Mouse (Mus musculus) ovary, postnatal 10 days (tissue): ENCODE measurements around the gene Ctnnd2.
"Not testable (repeated sequence)": the region's sequence is repeated elsewhere in the genome, so short reads cannot be mapped to it uniquely, and the experiment has no call there.

ENCODE experiments used
- DNase-seq: peaks from one replicate; pipeline ENCODE4 v3.0.0; 2022; ENCODE audit warnings: low spot score

The Ctnnd2 gene

GRCm38 (mm10) chr15:30172391-30173281 lies at the start of gene Ctnnd2:
Gene Ctnnd2, plus strand, starts transcription at chr15:30172593.
- DNase-seq, result peak; percentile 7

GRCm38 (mm10) chr15:30130705-30131104 lies 41.7 kb upstream of the Ctnnd2 start:
- no peak for DNase-seq

GRCm38 (mm10) chr15:30139626-30140025 lies 32.8 kb upstream of the Ctnnd2 start:
- not testable (repeated sequence) for DNase-seq

- DNase-seq, result no peak
Observed at GRCm38 (mm10) chr15:30145413-30145812, 27.0 kb upstream of the Ctnnd2 start.

GRCm38 (mm10) chr15:30152176-30152575 lies 20.2 kb upstream of the Ctnnd2 start:
- no peak for DNase-seq

- DNase-seq, result no peak
Observed at GRCm38 (mm10) chr15:30157975-30158374, 14.4 kb upstream of the Ctnnd2 start.

- DNase-seq, result no peak
Observed at GRCm38 (mm10) chr15:30170031-30170430, 2.4 kb upstream of the Ctnnd2 start.

GRCm38 (mm10) chr15:30171493-30172195 lies 749 bp upstream of the Ctnnd2 start:
- DNase-seq, result no peak

- DNase-seq, result no peak
Observed at GRCm38 (mm10) chr15:30173370-30173941, 1.1 kb downstream of the Ctnnd2 start.

GRCm38 (mm10) chr15:30174321-30174720 lies 1.9 kb downstream of the Ctnnd2 start:
- no peak for DNase-seq

GRCm38 (mm10) chr15:30184020-30184419 lies 11.6 kb downstream of the Ctnnd2 start:
- no peak for DNase-seq

- DNase-seq, result no peak
Observed at GRCm38 (mm10) chr15:30190872-30191271, 18.5 kb downstream of the Ctnnd2 start.

- DNase-seq, result no peak
Observed at GRCm38 (mm10) chr15:30191931-30192668, 19.7 kb downstream of the Ctnnd2 start.

GRCm38 (mm10) chr15:30198429-30198828 lies 26.0 kb downstream of the Ctnnd2 start:
- DNase-seq, result no peak

GRCm38 (mm10) chr15:30199785-30200184 lies 27.4 kb downstream of the Ctnnd2 start:
- no peak for DNase-seq

GRCm38 (mm10) chr15:30201211-30201610 lies 28.8 kb downstream of the Ctnnd2 start:
- DNase-seq, result no peak

GRCm38 (mm10) chr15:30201617-30202016 lies 29.2 kb downstream of the Ctnnd2 start:
- DNase-seq, result no peak

- DNase-seq, result no peak
Observed at GRCm38 (mm10) chr15:30212746-30213145, 40.4 kb downstream of the Ctnnd2 start.

- no peak for DNase-seq
Observed at GRCm38 (mm10) chr15:30215871-30216270, 43.5 kb downstream of the Ctnnd2 start.

- DNase-seq, result no peak
Observed at GRCm38 (mm10) chr15:30229112-30229511, 56.7 kb downstream of the Ctnnd2 start.

GRCm38 (mm10) chr15:30235210-30236034 lies 63.0 kb downstream of the Ctnnd2 start:
- DNase-seq, result no peak
